Mouse (Mus musculus) hindbrain, embryonic 15.5 days (tissue): ENCODE measurements around the gene Mcm6. TPM values are rescaled to one million over a fixed set of nuclear protein-coding genes. Genes with fewer than 3 reads are reported as not detected.

ENCODE experiments used
- ATAC-seq: fragments of 200-750 bp; cut with Nextera tagmentation; 2 replicates; pipeline ENCODE4 v1.8.0; 2017; ENCODE audit warnings: low read depth, moderate number of reproducible peaks, moderate TSS enrichment; ENCODE audit not compliant: low FRiP score
- H3K27ac ChIP-seq: fragments of 300-500 bp; sonication (generic); replicated peaks from 2 replicates; pipeline ENCODE4 v1.5.1; 2015; ENCODE audit warnings: mild to moderate bottlenecking, inconsistent platforms
- H3K27me3 ChIP-seq: fragments of 300-500 bp; sonication (generic); 2 replicates; pipeline ENCODE4 v1.6.1; 2015; ENCODE audit warnings: control low read depth, inconsistent platforms
- H3K36me3 ChIP-seq: fragments of 300-500 bp; sonication (generic); 2 replicates; pipeline ENCODE4 v1.6.1; 2015; ENCODE audit warnings: control low read depth, inconsistent platforms
- H3K4me1 ChIP-seq: fragments of 300-500 bp; sonication (generic); replicated peaks from 2 replicates; pipeline ENCODE4 v1.6.1; 2015; ENCODE audit warnings: control low read depth, inconsistent platforms
- H3K4me2 ChIP-seq: fragments of 300-500 bp; sonication (generic); 2 replicates; pipeline ENCODE4 v1.6.1; 2015; ENCODE audit warnings: moderate library complexity, mild to moderate bottlenecking, inconsistent platforms
- H3K4me3 ChIP-seq: fragments of 300-500 bp; sonication (generic); 2 replicates; pipeline ENCODE4 v1.5.1; 2015; ENCODE audit warnings: mild to moderate bottlenecking, inconsistent platforms
- H3K9ac ChIP-seq: fragments of 300-500 bp; sonication (generic); 2 replicates; pipeline ENCODE4 v1.6.1; 2015; ENCODE audit warnings: inconsistent platforms
- H3K9me3 ChIP-seq: fragments of 300-500 bp; sonication (generic); 2 replicates; pipeline ENCODE4 v1.6.1; 2016; ENCODE audit warnings: control low read depth, inconsistent platforms
- WGBS: fragments of 180-500 bp; shearing (Covaris S2); methylation state at CpG from one replicate; pipeline ENCODE4 v1.1.7; 2015; 5-methylcytosine and 5-hydroxymethylcytosine counted together
- polyA plus RNA-seq: library from polyadenylated mRNA; unstranded; fragments of >200 nt; fragmentation: Nextera tagmentation; extraction: Ambion mirVana; gene quantifications from 2 replicates; pipeline ENCODE4 v1.2.1, GENCODE M21; 2015

Gene Mcm6
- polyA plus RNA-seq, 1 experiment from 2014 or later: 74.1 TPM

DNA sequence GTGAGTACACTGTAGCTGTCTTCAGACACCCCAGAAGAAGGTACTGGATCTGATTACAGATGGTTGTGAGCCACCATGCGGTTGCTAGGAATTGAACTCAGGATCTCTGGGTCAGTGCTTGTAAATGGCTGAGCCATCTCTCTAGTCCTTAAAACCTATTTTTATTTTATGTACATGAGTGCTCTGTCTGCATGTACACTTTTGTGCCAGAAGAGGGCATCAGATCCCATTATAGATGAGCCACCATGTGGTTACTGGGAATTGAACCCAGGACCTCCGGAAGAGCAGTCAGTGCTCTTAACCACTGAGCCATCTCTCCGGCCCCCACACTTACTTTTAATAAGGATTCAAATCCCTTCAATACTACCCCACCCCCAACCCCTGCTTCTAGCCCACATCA lies 76.5 kb downstream of the Mcm6 start:
- Histone ChIP-seq H3K9me3 (no peaks in the 10 kb centered on the region), H3K27ac (no peak overlapping the region), H3K36me3 (peaks cover 31% of the 10 kb centered on the region), H3K4me3 (no peak overlapping the region), H3K4me2 (no peak overlapping the region), H3K9ac (no peak overlapping the region), H3K4me1 (no peaks in the 10 kb centered on the region), H3K27me3 (no peaks in the 10 kb centered on the region)
- 95% methylated on average over 3 of the region's 3 CpGs for WGBS
- ATAC-seq: no peak

DNA sequence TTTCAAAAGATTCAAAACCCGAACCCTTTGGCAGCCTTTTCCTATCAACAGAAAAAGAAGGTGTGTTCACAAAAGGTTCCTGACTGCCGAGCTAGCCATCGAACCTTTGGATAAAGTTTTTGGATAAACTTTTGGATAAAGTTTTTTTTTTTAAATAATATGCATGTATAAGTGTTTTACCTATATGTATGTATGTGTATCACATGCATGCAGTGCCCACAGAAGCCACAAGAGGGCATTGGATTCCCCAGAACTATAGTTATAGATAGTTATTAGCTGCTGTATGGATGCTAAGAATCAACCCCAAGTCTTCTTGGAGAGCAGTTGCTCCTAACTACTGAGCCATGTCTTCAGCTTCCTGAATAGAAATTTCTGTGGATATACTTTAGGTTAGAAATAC lies 77.7 kb downstream of the Mcm6 start:
- Histone ChIP-seq H3K4me1 (no peaks in the 10 kb centered on the region), H3K27ac (no peak overlapping the region), H3K9ac (no peak overlapping the region), H3K4me2 (no peak overlapping the region), H3K36me3 (peaks cover 43% of the 10 kb centered on the region), H3K27me3 (no peaks in the 10 kb centered on the region), H3K4me3 (no peak overlapping the region), H3K9me3 (no peaks in the 10 kb centered on the region)
- no peak for ATAC-seq
- WGBS: over 99% methylated on average over 3 of the region's 3 CpGs

Other genes starting within 250 kb of the Mcm6 start
- 74.7 and 82.9 TPM in 2 replicates for gene Ubxn4, start 115.7 kb downstream of the Mcm6 start, polyA plus RNA-seq
- 0.27 and 0.37 TPM in 2 replicates for gene Lct, start 31.3 kb downstream of the Mcm6 start, polyA plus RNA-seq
- gene Dars, start 57.7 kb upstream of the Mcm6 start, polyA plus RNA-seq: 137 and 139 TPM in 2 replicates
- gene Cxcr4, start 232.6 kb upstream of the Mcm6 start, polyA plus RNA-seq: 9.2 and 10.0 TPM in 2 replicates